Mouse (Mus musculus) cerebellum, adult 2 months (tissue): ENCODE data around the gene Atp12a. TPM values are rescaled to one million over a fixed set of nuclear protein-coding genes. Genes with fewer than 3 reads are reported as not detected.

Experiments
- DNase-seq, 2 experiments: peaks; one replicate each; pipeline ENCODE4 v3.0.0; 2021
- H3K27ac ChIP-seq: fragments of 200-500 bp; 2 replicates; pipeline ENCODE4 v1.5.1; 2012; ENCODE audit warnings: low read length, control low read depth, inconsistent platforms; ENCODE audit not compliant: insufficient read depth
- H3K27me3 ChIP-seq: fragments of 200-500 bp; 2 replicates; pipeline ENCODE4 v1.6.1; 2012; ENCODE audit warnings: inconsistent platforms, mild to moderate bottlenecking, low read length, moderate library complexity; ENCODE audit not compliant: control insufficient read depth, insufficient read depth
- H3K4me1 ChIP-seq: fragments of 200-500 bp; 2 replicates; pipeline ENCODE4 v1.6.1; 2011; ENCODE audit warnings: low read length; ENCODE audit not compliant: control insufficient read depth, insufficient read depth
- H3K4me3 ChIP-seq: fragments of 200-500 bp; replicated peaks from 2 replicates; pipeline ENCODE3; 2011; ENCODE audit warnings: mild to moderate bottlenecking, low read depth, low read length, control low read depth; ENCODE audit not compliant: insufficient read depth
- CTCF ChIP-seq: fragments of 200-500 bp; IDR thresholded peaks from 2 replicates; pipeline ENCODE4 v1.5.1; 2011; ENCODE audit warnings: low read depth, mild to moderate bottlenecking, control low read depth, low read length, moderate library complexity, borderline replicate concordance; ENCODE audit not compliant: insufficient read depth
- POLR2A ChIP-seq: fragments of 200-500 bp; IDR thresholded peaks from 2 replicates; pipeline ENCODE4 v1.6.1; 2011; ENCODE audit warnings: low read length, control low read depth, borderline replicate concordance; ENCODE audit not compliant: insufficient read depth
- WGBS: fragments of 180-500 bp; shearing (Covaris S2); methylation state at CpG from one replicate; pipeline ENCODE4 v1.1.7; 2018; 5-methylcytosine and 5-hydroxymethylcytosine counted together
- polyA plus RNA-seq: library from polyadenylated mRNA; depleted of rRNA; stranded (reverse); fragments of >200 nt; gene quantifications from 2 replicates; pipeline ENCODE4 v1.2.3, GENCODE M21; 2012; rRNA removed

Gene Atp12a
- polyA plus RNA-seq: not detected in 2 replicates

DNA sequence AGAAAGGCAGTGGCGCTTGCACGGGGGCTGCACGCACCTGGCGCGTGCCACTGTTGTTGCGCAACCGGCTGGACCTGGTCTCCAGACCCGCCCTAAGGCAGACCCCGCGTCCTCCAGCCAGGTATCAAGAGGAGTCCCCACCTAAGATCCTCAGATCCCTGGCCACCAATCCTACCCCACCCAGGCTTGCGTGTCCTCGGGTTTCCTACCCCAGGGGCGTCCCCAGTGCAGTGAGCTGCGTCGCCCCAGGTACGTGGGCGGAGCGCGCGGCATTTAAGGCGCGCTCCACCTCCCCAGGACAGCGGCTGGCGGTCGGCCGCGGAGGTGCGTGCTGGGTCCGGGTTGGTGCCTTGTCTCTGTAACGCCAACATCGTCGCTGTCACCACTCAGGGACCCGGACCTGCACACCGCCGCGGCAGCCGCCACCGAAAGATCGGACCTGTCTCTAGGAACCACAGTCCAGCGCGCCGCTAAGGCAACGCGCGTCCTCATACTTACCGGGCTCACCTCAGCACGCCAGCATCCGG is at the start of gene Atp12a:
Atp12a (plus strand) TSS at position 358 of the 527 bp plus-strand sequence.
- peaks cover 1% of the 10 kb centered on the region; the same call in 1 of the 2 replicates for H3K27me3 ChIP-seq
- TF ChIP-seq CTCF: no peak
- TF ChIP-seq POLR2A: no peak
- WGBS: 1% methylated on average over 48 of the region's 48 CpGs

GRCm38 (mm10) chr14:56315519-56315918 is 49.3 kb upstream of the Atp12a start:
- TF ChIP-seq POLR2A: no peak
- TF ChIP-seq CTCF: no peak
- Histone ChIP-seq H3K27me3 (no peaks in the 10 kb centered on the region), H3K4me3 (no peak overlapping the region), H3K27ac (no peak overlapping the region), H3K4me1 (peaks cover 2% of the 10 kb centered on the region)
- 43% methylated on average over 7 of the region's 7 CpGs for WGBS
- no peak for DNase-seq

More for the DNA sequence above, at the start of gene Atp12a:
- Histone ChIP-seq H3K27ac (no peak within 1 kb of the TSS), H3K4me1 (no peaks in the 10 kb centered on the region), H3K4me3 (no peak within 1 kb of the TSS)
- no peak for DNase-seq

- no peaks in the 10 kb centered on the region for H3K27me3 ChIP-seq
- WGBS: 95% methylated on average over 4 of the region's 4 CpGs
- TF ChIP-seq CTCF (no peak), POLR2A (no peak)
Measured at GRCm38 (mm10) chr14:56316333-56316732, 48.5 kb upstream of the Atp12a start.

GRCm38 (mm10) chr14:56322982-56323381 is 41.9 kb upstream of the Atp12a start:
- DNase-seq: no peak
- Histone ChIP-seq H3K27me3 (no peaks in the 10 kb centered on the region), H3K4me3 (no peak overlapping the region), H3K4me1 (no peaks in the 10 kb centered on the region), H3K27ac (no peak overlapping the region)
- TF ChIP-seq POLR2A (no peak), CTCF (no peak)
- WGBS: 60% methylated on average over 1 of the region's 1 CpGs

More at GRCm38 (mm10) chr14:56316333-56316732, 48.5 kb upstream of the Atp12a start:
- no peak for DNase-seq
- Histone ChIP-seq H3K27ac (no peak overlapping the region), H3K4me3 (no peak overlapping the region), H3K4me1 (peaks cover 2% of the 10 kb centered on the region)

- no peak for TF ChIP-seq POLR2A
- no peak for TF ChIP-seq CTCF
- no peak for DNase-seq
- H3K27me3 ChIP-seq: no peaks in the 10 kb centered on the region
- no peaks in the 10 kb centered on the region for H3K4me1 ChIP-seq
- H3K27ac ChIP-seq: no peak overlapping the region
- no peak overlapping the region for H3K4me3 ChIP-seq
Measured at GRCm38 (mm10) chr14:56325038-56325437, 39.8 kb upstream of the Atp12a start.

DNA sequence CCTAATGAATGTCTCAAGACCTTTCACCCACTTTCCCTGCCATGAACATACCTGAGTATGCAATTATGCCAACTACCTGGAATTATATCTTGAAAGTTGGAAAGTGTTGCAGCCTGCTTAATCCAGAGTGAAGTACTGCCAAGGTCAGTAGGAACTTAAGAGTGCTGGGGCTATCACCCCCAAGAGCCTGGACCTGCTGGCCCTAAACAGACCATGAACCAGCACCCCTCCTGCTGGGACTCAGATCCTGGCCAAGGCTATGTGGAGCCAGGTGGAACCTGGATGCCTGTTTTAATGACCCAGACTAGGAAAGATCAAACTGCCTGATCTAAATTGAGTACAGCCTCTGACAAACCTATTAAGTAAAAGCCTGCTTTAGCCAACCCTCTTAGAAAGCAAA is 31.2 kb upstream of the Atp12a start:
- TF ChIP-seq CTCF (no peak), POLR2A (no peak)

GRCm38 (mm10) chr14:56334437-56334836 is 30.4 kb upstream of the Atp12a start:
- Histone ChIP-seq H3K27ac (no peak overlapping the region), H3K4me1 (no peaks in the 10 kb centered on the region), H3K4me3 (no peak overlapping the region), H3K27me3 (no peaks in the 10 kb centered on the region)
- no peak for DNase-seq
- no peak for TF ChIP-seq POLR2A
- TF ChIP-seq CTCF: no peak
- 97% methylated on average over 5 of the region's 5 CpGs for WGBS

More for the DNA sequence above, 31.2 kb upstream of the Atp12a start:
- DNase-seq: no peak
- Histone ChIP-seq H3K27me3 (no peaks in the 10 kb centered on the region), H3K4me1 (no peaks in the 10 kb centered on the region), H3K27ac (no peak overlapping the region), H3K4me3 (no peak overlapping the region)

DNA sequence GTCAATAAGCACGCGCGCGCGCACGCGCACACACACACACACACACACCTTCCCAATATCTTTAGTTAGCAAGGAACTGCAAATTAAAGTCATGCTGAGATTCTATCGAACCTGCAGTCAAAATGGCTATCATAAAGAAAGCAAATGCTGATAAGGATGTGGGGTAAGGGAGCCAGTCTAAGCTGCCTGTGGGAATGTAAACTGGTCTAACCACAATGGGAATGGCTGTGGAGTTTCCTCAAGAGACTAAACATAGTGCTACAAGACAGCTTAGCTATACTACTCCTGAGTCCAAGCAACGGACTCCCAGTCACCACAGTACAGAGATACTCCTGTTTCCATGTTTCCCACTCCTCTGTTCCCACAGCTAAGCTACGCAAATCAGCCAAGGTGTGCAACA is 28.8 kb upstream of the Atp12a start:
- no peak overlapping the region for H3K4me3 ChIP-seq
- no peaks in the 10 kb centered on the region for H3K4me1 ChIP-seq
- no peak overlapping the region for H3K27ac ChIP-seq
- no peak for DNase-seq
- whole genome bisulfite sequencing: 95% methylated on average over 10 of the region's 10 CpGs
- TF ChIP-seq POLR2A (no peak), CTCF (no peak)
- no peaks in the 10 kb centered on the region for H3K27me3 ChIP-seq
